Mouse (Mus musculus) kidney, adult 2 months (tissue): ENCODE results near the gene Mylip. TPM values are rescaled to one million over a fixed set of nuclear protein-coding genes. Genes with fewer than 3 reads are reported as not detected.
A peak's percentile ranks its signal among the peaks of the same experiment; 100 is the strongest.

Experiments
- DNase-seq: peaks from one replicate; pipeline ENCODE4 v3.0.0; 2021
- H3K27ac ChIP-seq: fragments of 200-500 bp; 2 replicates; pipeline ENCODE4 v1.5.1; 2012; ENCODE audit warnings: low read depth, low read length, control low read depth, inconsistent platforms; ENCODE audit not compliant: insufficient read depth
- H3K27me3 ChIP-seq: fragments of 200-500 bp; replicated peaks from 2 replicates; pipeline ENCODE4 v1.6.1; 2012; ENCODE audit warnings: mild to moderate bottlenecking, moderate library complexity, low read length, inconsistent platforms; ENCODE audit not compliant: control insufficient read depth, insufficient read depth
- H3K36me3 ChIP-seq: fragments of 200-500 bp; 2 replicates; pipeline ENCODE4 v1.6.1; 2012; ENCODE audit warnings: mild to moderate bottlenecking, moderate library complexity, low read length, inconsistent platforms; ENCODE audit not compliant: control insufficient read depth, insufficient read depth
- H3K4me1 ChIP-seq: fragments of 200-500 bp; 2 replicates; pipeline ENCODE4 v1.6.1; 2011; ENCODE audit warnings: low read length; ENCODE audit not compliant: control insufficient read depth, insufficient read depth
- H3K4me3 ChIP-seq: fragments of 200-500 bp; 2 replicates; pipeline ENCODE4 v1.5.1; 2011; ENCODE audit warnings: mild to moderate bottlenecking, low read depth, low read length, control low read depth; ENCODE audit not compliant: insufficient read depth
- CTCF ChIP-seq: fragments of 200-500 bp; conservative IDR thresholded peaks from 2 replicates; pipeline ENCODE4 v1.5.1; 2011; ENCODE audit warnings: low read depth, mild to moderate bottlenecking, control low read depth, low read length, moderate library complexity, mixed read lengths; ENCODE audit not compliant: insufficient read depth, insufficient read length
- POLR2A ChIP-seq: fragments of 200-500 bp; IDR thresholded peaks from one replicate; pipeline ENCODE4 v1.6.1; 2011; ENCODE audit warnings: low read depth, low read length, control low read depth
- WGBS: fragments of 180-500 bp; shearing (Covaris S2); methylation state at CpG from one replicate; pipeline ENCODE4 v1.1.7; 2018; 5-methylcytosine and 5-hydroxymethylcytosine counted together
- polyA plus RNA-seq: library from polyadenylated mRNA; depleted of rRNA; stranded (reverse); fragments of >200 nt; gene quantifications from 2 replicates; pipeline ENCODE4 v1.2.3, GENCODE M21; 2012

The Mylip gene
- polyA plus RNA-seq, 1 experiment, result 29.4 TPM

- Histone ChIP-seq H3K4me3 (no peak overlapping the region), H3K4me1 (peaks cover 7% of the 10 kb centered on the region), H3K36me3 (no peaks in the 10 kb centered on the region), H3K27ac (no peak overlapping the region), H3K27me3 (no peaks in the 10 kb centered on the region)
- no peak for DNase-seq
- TF ChIP-seq CTCF (no peak), POLR2A (no peak)
- whole genome bisulfite sequencing, result 83% methylated on average over 8 of the region's 8 CpGs
Measured at GRCm38 (mm10) chr13:45444220-45444619, 54.7 kb downstream of the Mylip start.

- H3K27me3 ChIP-seq, result no peaks in the 10 kb centered on the region
- H3K4me1 ChIP-seq, result peaks cover 7% of the 10 kb centered on the region
- H3K4me3 ChIP-seq, result no peak overlapping the region
- H3K36me3 ChIP-seq, result no peaks in the 10 kb centered on the region
- no peak for DNase-seq
- H3K27ac ChIP-seq, result no peak overlapping the region
- 62% methylated on average over 9 of the region's 9 CpGs for whole genome bisulfite sequencing
- TF ChIP-seq POLR2A, result no peak
- TF ChIP-seq CTCF, result no peak
Measured at GRCm38 (mm10) chr13:45444652-45445051, 55.1 kb downstream of the Mylip start.

DNA sequence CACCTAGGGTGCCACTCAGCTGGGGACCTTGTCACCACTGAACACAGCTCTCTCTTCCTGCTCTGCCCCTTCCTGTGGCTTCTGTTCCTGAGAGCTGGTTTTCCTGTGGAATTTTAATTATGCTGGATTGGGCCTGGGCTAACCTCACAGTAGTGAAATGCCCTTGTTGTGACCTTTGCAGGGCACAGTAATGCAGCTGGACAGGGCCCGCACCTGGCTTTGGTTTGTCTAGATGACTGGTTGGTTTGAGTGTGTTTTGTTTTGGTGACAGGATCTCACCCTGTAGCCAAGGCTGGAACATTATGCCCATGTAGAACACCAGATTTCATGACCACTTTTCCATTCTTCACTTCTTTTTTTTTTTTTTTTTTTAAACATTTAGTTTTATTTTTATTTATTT lies 57.1 kb downstream of the Mylip start:
- no peak for TF ChIP-seq POLR2A
- no peak for TF ChIP-seq CTCF
- Histone ChIP-seq H3K4me3 (no peak overlapping the region), H3K36me3 (no peaks in the 10 kb centered on the region), H3K4me1 (peaks cover 7% of the 10 kb centered on the region), H3K27me3 (no peaks in the 10 kb centered on the region), H3K27ac (no peak overlapping the region)
- 59% methylated on average over 1 of the region's 1 CpGs for WGBS
- DNase-seq, result peak; percentile 27

DNA sequence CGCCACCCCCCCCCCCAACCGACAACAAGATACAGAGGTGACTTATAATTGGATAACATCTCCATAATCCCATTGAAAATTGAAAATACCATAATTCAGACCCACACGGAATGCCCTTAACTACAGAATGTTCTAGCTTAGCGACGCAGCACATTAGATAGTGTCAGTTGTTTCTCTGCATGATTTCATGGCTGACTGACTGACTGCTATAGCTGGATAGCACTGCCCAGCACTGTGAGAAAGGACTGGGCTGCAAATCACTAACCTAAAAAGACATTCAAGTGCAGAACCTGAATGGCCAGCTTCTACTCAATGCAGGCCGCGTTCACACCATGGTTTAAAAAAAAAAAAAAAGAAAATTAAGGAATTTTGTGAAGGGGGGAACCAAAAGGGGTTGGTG lies 62.9 kb downstream of the Mylip start:
- DNase-seq, result no peak
- H3K27me3 ChIP-seq, result no peaks in the 10 kb centered on the region
- WGBS, result 50% methylated on average over 7 of the region's 7 CpGs

GRCm38 (mm10) chr13:45453033-45453432 lies 63.5 kb downstream of the Mylip start:
- no peaks in the 10 kb centered on the region for H3K27me3 ChIP-seq
- peaks cover 15% of the 10 kb centered on the region for H3K4me1 ChIP-seq
- WGBS, result 76% methylated on average over 9 of the region's 9 CpGs
- no peak overlapping the region for H3K27ac ChIP-seq
- TF ChIP-seq CTCF (no peak), POLR2A (no peak)
- DNase-seq, result no peak
- no peak overlapping the region for H3K4me3 ChIP-seq
- no peaks in the 10 kb centered on the region for H3K36me3 ChIP-seq

More for the DNA sequence above, 62.9 kb downstream of the Mylip start:
- TF ChIP-seq POLR2A (no peak), CTCF (no peak)
- Histone ChIP-seq H3K36me3 (no peaks in the 10 kb centered on the region), H3K27ac (no peak overlapping the region), H3K4me1 (peaks cover 15% of the 10 kb centered on the region), H3K4me3 (no peak overlapping the region)

DNA sequence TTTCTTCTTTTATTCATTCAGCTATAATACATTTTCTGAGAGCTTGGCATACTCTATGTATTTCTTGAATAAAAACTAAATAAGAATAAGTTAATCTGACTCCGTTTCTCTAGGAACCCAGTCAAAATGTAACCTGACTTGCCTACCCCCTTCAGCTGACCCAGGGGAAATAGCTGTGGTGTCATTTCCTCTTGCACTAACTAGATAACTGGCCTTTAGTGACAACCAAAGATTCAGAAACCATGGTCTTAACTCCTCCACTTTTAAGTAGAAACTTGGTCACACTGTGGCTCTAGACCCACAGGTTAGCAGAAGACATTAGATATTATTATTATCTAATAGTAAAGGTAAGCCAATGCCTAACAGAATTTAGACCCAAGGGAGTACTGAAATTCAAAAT lies 64.5 kb downstream of the Mylip start:
- no peak for DNase-seq
- H3K4me3 ChIP-seq, result no peak overlapping the region
- H3K36me3 ChIP-seq, result no peaks in the 10 kb centered on the region
- no peak overlapping the region for H3K27ac ChIP-seq
- no peaks in the 10 kb centered on the region for H3K27me3 ChIP-seq
- no peak for TF ChIP-seq CTCF
- TF ChIP-seq POLR2A, result no peak
- H3K4me1 ChIP-seq, result peaks cover 15% of the 10 kb centered on the region
- 28% methylated on average over 1 of the region's 1 CpGs for WGBS

DNA sequence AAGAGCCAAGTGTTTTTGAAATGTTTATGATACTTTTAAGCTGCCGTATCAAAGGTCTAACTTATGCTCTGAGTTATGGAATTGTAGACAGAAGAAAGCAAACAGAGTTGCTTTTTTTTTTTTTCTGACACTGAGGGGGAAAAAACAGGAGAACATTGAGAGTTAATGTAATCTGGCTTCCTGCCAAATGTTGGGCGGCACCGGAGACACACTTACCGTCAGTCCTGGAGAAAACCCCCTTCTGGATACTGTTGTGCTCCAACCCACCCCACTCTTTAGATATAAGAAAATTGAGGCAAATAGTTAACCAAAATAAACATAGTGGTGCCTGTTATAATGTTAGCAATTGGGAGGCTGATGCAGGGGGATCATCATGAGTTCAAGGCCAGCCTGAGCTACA lies 65.1 kb downstream of the Mylip start:
- Histone ChIP-seq H3K27ac (peak overlapping the region; percentile 48; the same call in 1 of the 2 replicates), H3K27me3 (no peaks in the 10 kb centered on the region), H3K36me3 (no peaks in the 10 kb centered on the region), H3K4me3 (no peak overlapping the region), H3K4me1 (peaks cover 15% of the 10 kb centered on the region)
- DNase-seq, result peak; percentile 40
- no peak for TF ChIP-seq POLR2A
- no peak for TF ChIP-seq CTCF
- WGBS, result 22% methylated on average over 4 of the region's 4 CpGs
